In genomic region chr2:10262722-10263121, GRCm38 (mm10) we compare ENCODE assay signal across 12 mouse cellular contexts.
A peak's percentile ranks its signal among the peaks of the same experiment; 100 is the strongest.
DNase-seq lines count a peak whose midpoint lies in the region; ATAC-seq and TF ChIP-seq lines count a peak whose summit lies in the region.
"Had no signal": no experiment of that assay in that cellular context is flagged by ENCODE, and none has a peak within 500 bp of the region (broad histone marks: within the 10 kb centered on the region; RNA-seq: fewer than 3 reads in every experiment).

No protein-coding gene starts in this region.

- 40% methylated on average over 5 of the region's 5 CpGs for WGBS in kidney, adult 2 months
- 11% methylated on average over 5 of the region's 5 CpGs for WGBS in hindbrain, embryonic 12.5 days

- H3K9ac ChIP-seq in hindbrain, embryonic 12.5 days = no peak overlapping the region
- H3K9ac ChIP-seq: embryonic facial prominence, embryonic 15.5 days; liver, embryonic 15.5 days; midbrain, embryonic 12.5 days had no signal

- DNase-seq in kidney, adult 2 months = peak; percentile 58
- DNase-seq in kidney, adult 11 months = no peak
- DNase-seq in A20 (ENCODE audit: low read depth, low spot score) (peak; percentile 3), R1 (ENCODE audit: low read depth, low spot score) (peak; percentile 90)
- no peak for DNase-seq in heart, postnatal 10 days
- DNase-seq in thymus, postnatal 14 days = no peak
- no peak for DNase-seq in layer of hippocampus, postnatal 10 days (ENCODE audit: low spot score in 2 of 2)
- DNase-seq: cerebellum, adult 9-10 months had no signal

- intact Hi-C loops in heart, postnatal 10 days (cut with DNase I) = no loop called here

- no peak for TF ChIP-seq POLR2A in kidney, adult 2 months (IDR thresholded peaks at IDR 0.05; ENCODE audit: low read depth, low read length)

- peaks cover 3% of the 10 kb centered on the region; the same call in 1 of the 2 replicates for H3K4me1 ChIP-seq in kidney, adult 2 months (ENCODE audit: control insufficient read depth, insufficient read depth, low read length)
- peaks cover 25% of the 10 kb centered on the region for H3K4me1 ChIP-seq in hindbrain, embryonic 12.5 days
- H3K4me1 ChIP-seq: liver, embryonic 15.5 days had no signal

- H3K27me3 ChIP-seq in kidney, adult 2 months (replicated peaks; ENCODE audit: control insufficient read depth, insufficient read depth, low read length) = no peaks in the 10 kb centered on the region
- no peaks in the 10 kb centered on the region for H3K27me3 ChIP-seq in hindbrain, embryonic 12.5 days
- H3K27me3 ChIP-seq: liver, embryonic 15.5 days had no signal

- no peak for TF ChIP-seq CTCF in kidney, adult 2 months (conservative IDR thresholded peaks at IDR 0.05; ENCODE audit: insufficient read depth, insufficient read length, low read depth, low read length)

- H3K9me3 ChIP-seq in hindbrain, embryonic 12.5 days (replicated peaks) = no peaks in the 10 kb centered on the region
- H3K9me3 ChIP-seq: embryonic facial prominence, embryonic 15.5 days; liver, embryonic 15.5 days; midbrain, embryonic 12.5 days had no signal

- H3K4me2 ChIP-seq in hindbrain, embryonic 12.5 days (replicated peaks) = no peak overlapping the region
- H3K4me2 ChIP-seq: embryonic facial prominence, embryonic 15.5 days; liver, embryonic 15.5 days; midbrain, embryonic 12.5 days had no signal

- ATAC-seq in hindbrain, embryonic 12.5 days (ENCODE audit: low FRiP score) = peak; percentile 79

- H3K27ac ChIP-seq in kidney, adult 2 months (ENCODE audit: insufficient read depth, low read depth, low read length) = no peak overlapping the region
- 0 out of 2 replicates have a peak overlapping the region, but pooled peaks have one; percentile 23 for H3K27ac ChIP-seq in hindbrain, embryonic 12.5 days
- H3K27ac ChIP-seq: embryonic facial prominence, embryonic 15.5 days; liver, embryonic 15.5 days; midbrain, embryonic 12.5 days had no signal

- no peaks in the 10 kb centered on the region for H3K36me3 ChIP-seq in kidney, adult 2 months (ENCODE audit: control insufficient read depth, insufficient read depth, low read length)
- no peaks in the 10 kb centered on the region for H3K36me3 ChIP-seq in hindbrain, embryonic 12.5 days
- H3K36me3 ChIP-seq: embryonic facial prominence, embryonic 15.5 days; liver, embryonic 15.5 days; midbrain, embryonic 12.5 days had no signal

- H3K4me3 ChIP-seq in kidney, adult 2 months (ENCODE audit: insufficient read depth, low read depth, low read length) = no peak overlapping the region
- no peak overlapping the region for H3K4me3 ChIP-seq in hindbrain, embryonic 12.5 days
- H3K4me3 ChIP-seq: embryonic facial prominence, embryonic 15.5 days; liver, embryonic 15.5 days; midbrain, embryonic 12.5 days had no signal

Comparison
In these comparisons a context has a peak if more than half of its experiments do, and no peak if none do; other contexts are left out.
1. DNase-seq: peak in kidney, adult 2 months (single experiment), A20 (single experiment) and R1 (single experiment); none in kidney, adult 11 months (single experiment), heart, postnatal 10 days (0 of 2), thymus, postnatal 14 days (single experiment) and layer of hippocampus, postnatal 10 days (0 of 2).